Mouse (Mus musculus): ENCODE measurements at regions not wholly inside any gene's neighbourhood (a gene's known extent, or its start where the extent isn't known, plus 50 kb on each side); places are given as distances from the start of the nearest gene placed in this dataset.

- Histone ChIP-seq H3K27ac (ENCODE audit: low read depth, low read length) (no peak overlapping the region), H3K4me3 (ENCODE audit: low read depth, low read length) (no peak overlapping the region), H3K36me3 (ENCODE audit: control insufficient read depth, insufficient read depth, low read length) (no peaks in the 10 kb centered on the region), H3K4me1 (replicated peaks; ENCODE audit: control insufficient read depth, insufficient read depth, low read length) (no peaks in the 10 kb centered on the region), H3K9me3 (ENCODE audit: control insufficient read depth, low read length) (no peaks in the 10 kb centered on the region), H3K27me3 (ENCODE audit: control insufficient read depth, insufficient read depth, low read length) (no peaks in the 10 kb centered on the region), H3K4me2 (ENCODE audit: low read depth, low read length, severe bottlenecking) (no peak overlapping the region), H3K9ac (ENCODE audit: low read length) (no peak overlapping the region)
- ATAC-seq (replicated peaks; ENCODE audit: low FRiP score) (peak; percentile 85), DNase-seq (ENCODE audit: low spot score) (peak; percentile 85)
- 22% methylated on average over 12 of the region's 12 CpGs for WGBS
Measured at GRCm38 (mm10) chr4:6512749-6513364, 1719.7 kb upstream of the Impad1 start.

GRCm38 (mm10) chr4:6508091-6508490 lies 1714.9 kb upstream of the Impad1 start:
- Histone ChIP-seq H3K4me3 (ENCODE audit: low read depth, low read length) (no peak overlapping the region), H3K27ac (ENCODE audit: low read depth, low read length) (no peak overlapping the region), H3K9me3 (ENCODE audit: control insufficient read depth, low read length) (no peaks in the 10 kb centered on the region), H3K4me2 (ENCODE audit: low read depth, low read length, severe bottlenecking) (no peak overlapping the region), H3K9ac (ENCODE audit: low read length) (no peak overlapping the region), H3K36me3 (ENCODE audit: control insufficient read depth, insufficient read depth, low read length) (no peaks in the 10 kb centered on the region), H3K27me3 (ENCODE audit: control insufficient read depth, insufficient read depth, low read length) (no peaks in the 10 kb centered on the region), H3K4me1 (replicated peaks; ENCODE audit: control insufficient read depth, insufficient read depth, low read length) (no peaks in the 10 kb centered on the region)
- DNase-seq (ENCODE audit: low spot score), result no peak
- no peak for ATAC-seq (replicated peaks; ENCODE audit: low FRiP score)
- 90% methylated on average over 5 of the region's 5 CpGs for WGBS
